Mouse (Mus musculus) Patski (cell line): Measurements from ENCODE around the gene Agap1. TPM values are rescaled to one million over a fixed set of nuclear protein-coding genes. Genes with fewer than 3 reads are reported as not detected.

Experiments
- ATAC-seq: fragments of 100-300 bp; one replicate; pipeline ENCODE4 v1.8.0; 2021
- CTCF ChIA-PET: fragments of 350-600 bp; sonication (Branson Sonifier 250); formaldehyde crosslinking; loops from one replicate; lab custom pipeline; 2022; ENCODE audit warnings: inconsistent platforms; lab: Charles Lee
- POLR2A ChIA-PET: fragments of 350-600 bp; sonication (Branson Sonifier 250); formaldehyde crosslinking; loops from one replicate; lab custom pipeline; 2022; ENCODE audit warnings: antibody characterized with exemption, inconsistent platforms; lab: Charles Lee
- DNase-seq: peaks from one replicate; pipeline ENCODE4 v3.0.0-alpha.2; 2011; ENCODE audit warnings: low read depth, low spot score
- H3K27me3 ChIP-seq: fragments of 371-371 bp; one replicate; pipeline ENCODE4 v1.5.1; 2021
- CTCF ChIP-seq: fragments of 100-300 bp; IDR thresholded peaks from one replicate; pipeline ENCODE4 v1.5.1; 2021
- in situ Hi-C: fragments of 300-500 bp; cut with MboI; formaldehyde crosslinking; loops from 3 replicates; pipeline ENCODE4 v1.11.1; 2018; ENCODE audit warnings: low pct_unique_long_range_greater_than_20kb, mixed read lengths
- polyA plus RNA-seq: library from polyadenylated mRNA; unstranded; gene quantifications from one replicate; pipeline ENCODE4 v1.2.3, GENCODE M21; 2021

Agap1 gene
- polyA plus RNA-seq, 1 experiment from 2014 or later, result 32.3 TPM

GRCm38 (mm10) chr1:89769641-89770040 is 315.0 kb downstream of the Agap1 start:
- POLR2A ChIA-PET, result no interaction called here
- DNase-seq, result no peak
- ATAC-seq, result no peak
- H3K27me3 ChIP-seq, result no peaks in the 10 kb centered on the region
- CTCF ChIA-PET, result interaction anchor here (1.1 kb wide), 1 partner anchor 16 kb away, joined by 3 read pairs; no protein-coding TSS in a partner anchor
- in situ Hi-C loops, result loop anchor here (5.0 kb wide), 1 partner anchor 163 kb away; the partner anchor contains the start of gene Gbx2
- no peak for TF ChIP-seq CTCF

- H3K27me3 ChIP-seq, result no peaks in the 10 kb centered on the region
- ChIA-PET CTCF (interaction anchor here (1.1 to 1.2 kb wide), 2 partner anchors 8 to 17 kb away, joined by 3 read pairs; no protein-coding TSS in a partner anchor), POLR2A (no interaction called here)
- DNase-seq, result no peak
- in situ Hi-C loops, result loop anchor here (5.0 kb wide), 1 partner anchor 162 kb away; the partner anchor contains the start of gene Gbx2
- no peak for ATAC-seq
- no peak for TF ChIP-seq CTCF
Observed at GRCm38 (mm10) chr1:89770298-89770697, 315.7 kb downstream of the Agap1 start.

- no peaks in the 10 kb centered on the region for H3K27me3 ChIP-seq
- peak; percentile 12 for ATAC-seq
- ChIA-PET CTCF (no interaction called here), POLR2A (interaction anchor here (1.1 kb wide), 1 partner anchor 15 kb away, joined by 3 read pairs; no protein-coding TSS in a partner anchor)
- in situ Hi-C loops, result no loop called here
- no peak for DNase-seq
- no peak for TF ChIP-seq CTCF
Observed at GRCm38 (mm10) chr1:89775750-89776149, 321.1 kb downstream of the Agap1 start.

- DNase-seq, result peak; percentile 38
- ChIA-PET POLR2A (no interaction called here), CTCF (no interaction called here)
- TF ChIP-seq CTCF, result no peak
- no peaks in the 10 kb centered on the region for H3K27me3 ChIP-seq
- ATAC-seq, result peak; percentile 62
- in situ Hi-C loops, result no loop called here
Observed at GRCm38 (mm10) chr1:89780675-89781074, 326.1 kb downstream of the Agap1 start.

- in situ Hi-C loops, result no loop called here
- CTCF ChIA-PET, result no interaction called here
- no peak for TF ChIP-seq CTCF
- H3K27me3 ChIP-seq, result no peaks in the 10 kb centered on the region
- POLR2A ChIA-PET, result no interaction called here
- DNase-seq (no peak), ATAC-seq (no peak)
Observed at GRCm38 (mm10) chr1:89781861-89782260, 327.3 kb downstream of the Agap1 start.

- no peak for TF ChIP-seq CTCF
- in situ Hi-C loops, result no loop called here
- H3K27me3 ChIP-seq, result no peaks in the 10 kb centered on the region
- CTCF ChIA-PET, result no interaction called here
- ATAC-seq (no peak), DNase-seq (no peak)
- POLR2A ChIA-PET, result no interaction called here
Observed at GRCm38 (mm10) chr1:89786793-89787192, 332.2 kb downstream of the Agap1 start.

- H3K27me3 ChIP-seq, result no peaks in the 10 kb centered on the region
- no peak for ATAC-seq
- POLR2A ChIA-PET, result no interaction called here
- CTCF ChIA-PET, result no interaction called here
- no peak for DNase-seq
- TF ChIP-seq CTCF, result no peak
- in situ Hi-C loops, result no loop called here
Observed at GRCm38 (mm10) chr1:89798724-89799123, 344.1 kb downstream of the Agap1 start.

- DNase-seq, result no peak
Observed at GRCm38 (mm10) chr1:89801506-89801905, 346.9 kb downstream of the Agap1 start.

GRCm38 (mm10) chr1:89804981-89805380 is 350.4 kb downstream of the Agap1 start:
- POLR2A ChIA-PET, result no interaction called here
- ATAC-seq (peak; percentile 42), DNase-seq (no peak)
- CTCF ChIA-PET, result interaction anchor here (1.5 kb wide), 1 partner anchor 15 kb away, joined by 4 read pairs; no protein-coding TSS in a partner anchor
- H3K27me3 ChIP-seq, result no peaks in the 10 kb centered on the region
- in situ Hi-C loops, result no loop called here
- no peak for TF ChIP-seq CTCF

More at GRCm38 (mm10) chr1:89801506-89801905, 346.9 kb downstream of the Agap1 start:
- in situ Hi-C loops, result no loop called here
- CTCF ChIA-PET, result no interaction called here
- H3K27me3 ChIP-seq, result no peaks in the 10 kb centered on the region
- ATAC-seq, result no peak
- TF ChIP-seq CTCF, result no peak
- POLR2A ChIA-PET, result no interaction called here

- ATAC-seq (no peak), DNase-seq (no peak)
- in situ Hi-C loops, result no loop called here
- ChIA-PET CTCF (no interaction called here), POLR2A (no interaction called here)
- TF ChIP-seq CTCF, result no peak
- H3K27me3 ChIP-seq, result no peaks in the 10 kb centered on the region
Observed at GRCm38 (mm10) chr1:89812816-89813215, 358.2 kb downstream of the Agap1 start.

- in situ Hi-C loops, result no loop called here
- ATAC-seq, result peak; percentile 46
- no peaks in the 10 kb centered on the region for H3K27me3 ChIP-seq
- no peak for TF ChIP-seq CTCF
- CTCF ChIA-PET, result interaction anchor here (1.0 kb wide), 1 partner anchor 158 kb away, joined by 3 read pairs; no protein-coding TSS in a partner anchor
- no peak for DNase-seq
- POLR2A ChIA-PET, result interaction anchor here (0.7 kb wide), 1 partner anchor 625 kb away, joined by 3 read pairs; no protein-coding TSS in a partner anchor
Observed at GRCm38 (mm10) chr1:89816487-89817206, 362.0 kb downstream of the Agap1 start.
